Mouse (Mus musculus) heart, embryonic 12.5 days (tissue): ENCODE measurements at regions not wholly inside any gene's neighbourhood (a gene's known extent, or its start where the extent isn't known, plus 50 kb on each side); places are given as distances from the start of the nearest gene placed in this dataset.

Source experiments
- ATAC-seq: fragments of 200-750 bp; cut with Nextera tagmentation; 2 replicates; pipeline ENCODE4 v1.8.0; 2017; ENCODE audit warnings: moderate TSS enrichment, moderate library complexity; ENCODE audit not compliant: insufficient number of reproducible peaks, low FRiP score
- H3K27ac ChIP-seq: fragments of 300-500 bp; sonication (generic); 2 replicates; pipeline ENCODE4 v1.5.1; 2016; ENCODE audit warnings: mild to moderate bottlenecking, moderate library complexity; ENCODE audit not compliant: poor library complexity, severe bottlenecking
- H3K27me3 ChIP-seq: fragments of 300-500 bp; sonication (generic); replicated peaks from 2 replicates; pipeline ENCODE4 v1.6.1; 2016; ENCODE audit warnings: mild to moderate bottlenecking, moderate library complexity
- H3K36me3 ChIP-seq: fragments of 300-500 bp; sonication (generic); 2 replicates; pipeline ENCODE4 v1.6.1; 2016; ENCODE audit warnings: mild to moderate bottlenecking, moderate library complexity
- H3K4me1 ChIP-seq: fragments of 300-500 bp; sonication (generic); replicated peaks from 2 replicates; pipeline ENCODE4 v1.6.1; 2016; ENCODE audit warnings: mild to moderate bottlenecking
- H3K4me2 ChIP-seq: fragments of 300-500 bp; sonication (generic); 2 replicates; pipeline ENCODE4 v1.6.1; 2016; ENCODE audit warnings: mild to moderate bottlenecking, moderate library complexity
- H3K4me3 ChIP-seq: fragments of 300-500 bp; sonication (generic); 2 replicates; pipeline ENCODE4 v1.5.1; 2016; ENCODE audit warnings: mild to moderate bottlenecking
- H3K9ac ChIP-seq: fragments of 300-500 bp; sonication (generic); 2 replicates; pipeline ENCODE4 v1.6.1; 2016; ENCODE audit warnings: mild to moderate bottlenecking, moderate library complexity
- H3K9me3 ChIP-seq: fragments of 300-500 bp; sonication (generic); replicated peaks from 2 replicates; pipeline ENCODE4 v1.6.1; 2016; ENCODE audit warnings: mild to moderate bottlenecking, moderate library complexity
- WGBS: fragments of 180-500 bp; shearing (Covaris S2); methylation state at CpG from one replicate; pipeline ENCODE4 v1.1.7; 2016; 5-methylcytosine and 5-hydroxymethylcytosine counted together

DNA sequence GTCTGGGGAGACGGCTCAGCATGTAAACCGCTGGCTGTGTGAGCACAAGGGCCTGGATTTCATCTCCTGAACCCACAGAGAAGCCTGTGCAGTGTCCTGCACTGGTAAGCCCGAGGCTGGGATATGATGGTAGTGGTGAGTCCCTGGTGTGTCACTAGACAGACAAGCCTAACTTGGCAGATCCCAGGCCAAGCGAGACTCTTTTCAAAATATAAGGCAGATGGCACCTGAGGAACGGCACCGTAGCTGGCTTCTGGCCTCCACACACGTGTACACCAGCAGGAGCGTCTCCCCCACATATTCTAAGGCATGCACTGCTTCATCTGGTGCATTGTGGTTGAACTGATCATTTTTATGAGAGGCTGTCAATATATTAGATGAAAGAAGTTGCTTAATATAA is 202.6 kb downstream of the Slc30a10 start:
- H3K27ac ChIP-seq = no peak overlapping the region
- no peak for ATAC-seq
- no peak overlapping the region for H3K4me2 ChIP-seq
- no peaks in the 10 kb centered on the region for H3K27me3 ChIP-seq
- no peak overlapping the region for H3K9ac ChIP-seq
- H3K4me1 ChIP-seq = peaks cover 13% of the 10 kb centered on the region; the same call in 1 of the 2 replicates
- WGBS = 81% methylated on average over 8 of the region's 8 CpGs
- H3K4me3 ChIP-seq = no peak overlapping the region
- H3K9me3 ChIP-seq = no peaks in the 10 kb centered on the region
- H3K36me3 ChIP-seq = no peaks in the 10 kb centered on the region

DNA sequence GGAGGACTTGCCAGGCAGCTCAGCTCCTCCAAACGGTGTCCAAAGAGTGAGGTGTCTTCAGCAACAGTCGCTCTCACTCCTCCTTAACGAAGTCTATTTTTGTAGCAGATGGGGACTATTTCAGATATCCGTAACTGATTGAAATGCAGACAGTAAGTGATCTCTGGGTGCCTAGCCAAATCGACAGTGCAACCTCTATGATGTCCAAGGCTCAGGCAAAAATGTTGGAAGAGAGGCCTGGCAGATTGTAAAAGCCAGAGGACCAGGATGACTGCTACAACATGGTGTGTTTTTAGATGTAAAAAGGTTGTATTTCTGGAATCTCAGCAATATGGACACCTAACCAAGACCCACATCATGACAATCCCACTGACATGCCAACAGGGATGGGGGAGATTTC is 204.8 kb downstream of the Slc30a10 start:
- WGBS = 43% methylated on average over 5 of the region's 5 CpGs
- no peak overlapping the region for H3K4me2 ChIP-seq
- H3K36me3 ChIP-seq = no peaks in the 10 kb centered on the region
- H3K4me1 ChIP-seq = peaks cover 8% of the 10 kb centered on the region; the same call in 1 of the 2 replicates
- no peak overlapping the region for H3K27ac ChIP-seq
- no peak for ATAC-seq
- no peaks in the 10 kb centered on the region for H3K9me3 ChIP-seq
- no peaks in the 10 kb centered on the region for H3K27me3 ChIP-seq
- H3K9ac ChIP-seq = no peak overlapping the region
- H3K4me3 ChIP-seq = no peak overlapping the region

DNA sequence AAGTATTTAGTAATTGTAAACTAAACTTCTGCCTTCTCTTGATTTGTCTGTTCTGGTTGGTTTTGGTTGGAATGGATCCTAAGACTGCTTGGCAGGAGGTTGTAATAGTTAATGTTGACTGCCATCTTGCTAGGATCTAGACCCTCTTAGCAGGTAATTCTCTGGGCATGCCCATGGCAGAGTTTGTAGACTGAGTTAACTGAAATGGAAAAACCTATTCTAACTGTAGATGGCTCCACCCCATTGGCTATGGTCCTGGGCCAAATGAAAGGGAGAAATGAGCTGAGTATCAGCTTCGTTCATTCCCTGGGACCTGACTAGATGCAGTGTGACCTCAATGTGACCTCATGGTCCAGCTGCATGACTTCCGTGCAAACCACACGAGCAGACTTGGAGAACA is 207.7 kb downstream of the Slc30a10 start:
- H3K4me2 ChIP-seq = no peak overlapping the region
- WGBS = 71% methylated on average over 3 of the region's 3 CpGs
- H3K36me3 ChIP-seq = no peaks in the 10 kb centered on the region
- no peaks in the 10 kb centered on the region for H3K27me3 ChIP-seq
- H3K27ac ChIP-seq = no peak overlapping the region
- H3K4me1 ChIP-seq = peaks cover 8% of the 10 kb centered on the region; the same call in 1 of the 2 replicates
- no peaks in the 10 kb centered on the region for H3K9me3 ChIP-seq
- H3K9ac ChIP-seq = no peak overlapping the region
- H3K4me3 ChIP-seq = no peak overlapping the region
- ATAC-seq = no peak

DNA sequence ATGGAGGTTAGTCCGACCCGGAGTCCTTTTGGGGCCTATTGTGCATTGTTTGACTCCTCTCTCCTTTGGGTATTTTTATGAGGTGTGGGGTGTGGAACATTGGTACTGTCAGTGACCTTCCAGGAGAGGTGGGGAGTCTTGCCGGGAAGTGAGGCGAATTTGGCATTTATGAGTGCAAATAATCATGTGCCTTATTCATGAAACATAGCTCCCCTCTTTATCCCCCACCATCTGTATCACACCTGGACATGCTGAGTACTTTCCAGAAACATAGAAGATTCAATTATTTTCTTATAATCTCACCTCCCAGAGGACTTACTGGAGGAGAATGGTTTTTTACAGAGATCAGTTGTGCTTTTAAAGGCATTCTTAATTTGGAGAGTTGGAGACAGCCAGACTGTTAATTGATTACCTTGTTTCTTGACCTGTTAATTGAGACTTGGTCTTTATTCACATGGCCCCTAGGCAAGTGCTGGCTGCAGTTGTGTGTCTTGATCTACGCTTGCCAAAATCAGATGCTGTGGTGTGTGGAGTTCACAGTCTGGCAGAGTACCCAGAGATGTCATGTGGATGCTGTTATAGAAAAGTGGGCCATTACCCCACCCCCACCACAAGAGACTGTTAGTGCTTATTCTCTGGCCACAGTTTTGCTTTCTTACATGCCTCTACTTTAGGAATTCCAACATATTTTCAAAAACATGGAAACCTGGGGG is 215.5 kb downstream of the Slc30a10 start:
- no peak for ATAC-seq

DNA sequence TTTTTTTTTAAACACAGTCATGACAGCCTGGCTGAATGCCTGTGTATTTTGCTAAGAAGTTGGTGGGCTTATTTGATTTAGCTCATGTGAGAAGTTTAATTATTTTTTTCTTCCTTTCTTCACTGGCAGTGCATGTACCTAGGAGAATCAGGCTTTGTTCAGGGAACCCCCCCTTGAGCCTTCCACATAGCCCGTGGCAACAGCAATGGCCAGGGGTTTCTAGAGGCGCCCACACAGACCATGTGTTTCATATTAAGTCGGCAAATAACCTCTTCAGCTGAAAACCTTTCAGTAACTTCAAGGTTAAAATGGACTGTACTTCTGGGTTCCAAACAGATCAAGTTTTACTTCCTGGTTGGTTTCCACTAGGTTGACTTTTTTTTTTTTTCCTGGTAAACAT is 218.3 kb downstream of the Slc30a10 start:
- Histone ChIP-seq H3K4me2 (no peak overlapping the region), H3K9ac (no peak overlapping the region), H3K9me3 (no peaks in the 10 kb centered on the region), H3K27ac (no peak overlapping the region), H3K36me3 (no peaks in the 10 kb centered on the region), H3K4me1 (no peaks in the 10 kb centered on the region), H3K27me3 (no peaks in the 10 kb centered on the region), H3K4me3 (no peak overlapping the region)
- no peak for ATAC-seq
- WGBS = 61% methylated on average over 3 of the region's 3 CpGs

More for the DNA sequence above, 215.5 kb downstream of the Slc30a10 start:
- H3K4me1 ChIP-seq = no peaks in the 10 kb centered on the region
- H3K9me3 ChIP-seq = no peaks in the 10 kb centered on the region
- no peaks in the 10 kb centered on the region for H3K27me3 ChIP-seq
- H3K4me3 ChIP-seq = no peak overlapping the region
- no peaks in the 10 kb centered on the region for H3K36me3 ChIP-seq
- H3K27ac ChIP-seq = no peak overlapping the region
- H3K4me2 ChIP-seq = no peak overlapping the region
- WGBS = 83% methylated on average over 5 of the region's 5 CpGs
- H3K9ac ChIP-seq = no peak overlapping the region

DNA sequence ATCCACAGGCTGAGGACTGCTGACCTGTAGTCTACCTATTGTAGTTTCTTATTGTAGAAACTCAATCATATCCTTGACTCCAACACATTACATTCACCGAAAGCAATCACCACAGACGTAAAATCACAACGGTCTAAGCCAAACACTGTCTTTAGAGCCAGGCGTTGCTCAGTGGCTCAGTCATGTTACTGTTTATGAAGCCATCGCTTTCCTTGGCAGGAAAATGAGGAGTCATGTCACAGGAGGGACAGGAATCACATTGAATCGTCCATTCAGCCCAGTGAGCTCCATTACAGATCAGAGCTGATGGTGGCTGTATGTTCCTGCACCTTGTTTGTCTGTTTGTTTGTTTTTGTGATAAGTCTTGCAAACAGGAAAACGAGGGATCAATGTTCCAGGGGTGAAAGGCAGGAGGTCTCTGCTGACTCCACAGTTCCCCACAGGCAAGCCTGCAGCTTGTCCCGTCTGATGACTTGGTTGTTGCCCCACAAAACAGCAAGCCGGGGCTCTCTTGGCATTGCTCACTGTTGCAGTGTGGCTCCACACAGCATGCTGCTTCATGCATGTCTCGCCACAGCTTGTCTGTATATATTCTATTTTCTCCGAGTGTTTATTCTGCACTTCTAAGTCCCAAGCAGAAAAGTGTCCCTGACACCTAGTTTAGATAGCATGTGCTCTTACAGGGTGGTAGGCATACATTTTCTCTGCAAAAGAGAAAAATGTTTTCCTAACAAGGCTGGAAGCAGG is 221.2 kb downstream of the Slc30a10 start:
- H3K36me3 ChIP-seq = no peaks in the 10 kb centered on the region
- H3K4me2 ChIP-seq = no peak overlapping the region
- no peaks in the 10 kb centered on the region for H3K27me3 ChIP-seq
- no peak overlapping the region for H3K27ac ChIP-seq
- no peaks in the 10 kb centered on the region for H3K9me3 ChIP-seq
- no peak for ATAC-seq
- H3K4me1 ChIP-seq = no peaks in the 10 kb centered on the region
- 69% methylated on average over 11 of the region's 11 CpGs for WGBS
- no peak overlapping the region for H3K9ac ChIP-seq
- H3K4me3 ChIP-seq = no peak overlapping the region

DNA sequence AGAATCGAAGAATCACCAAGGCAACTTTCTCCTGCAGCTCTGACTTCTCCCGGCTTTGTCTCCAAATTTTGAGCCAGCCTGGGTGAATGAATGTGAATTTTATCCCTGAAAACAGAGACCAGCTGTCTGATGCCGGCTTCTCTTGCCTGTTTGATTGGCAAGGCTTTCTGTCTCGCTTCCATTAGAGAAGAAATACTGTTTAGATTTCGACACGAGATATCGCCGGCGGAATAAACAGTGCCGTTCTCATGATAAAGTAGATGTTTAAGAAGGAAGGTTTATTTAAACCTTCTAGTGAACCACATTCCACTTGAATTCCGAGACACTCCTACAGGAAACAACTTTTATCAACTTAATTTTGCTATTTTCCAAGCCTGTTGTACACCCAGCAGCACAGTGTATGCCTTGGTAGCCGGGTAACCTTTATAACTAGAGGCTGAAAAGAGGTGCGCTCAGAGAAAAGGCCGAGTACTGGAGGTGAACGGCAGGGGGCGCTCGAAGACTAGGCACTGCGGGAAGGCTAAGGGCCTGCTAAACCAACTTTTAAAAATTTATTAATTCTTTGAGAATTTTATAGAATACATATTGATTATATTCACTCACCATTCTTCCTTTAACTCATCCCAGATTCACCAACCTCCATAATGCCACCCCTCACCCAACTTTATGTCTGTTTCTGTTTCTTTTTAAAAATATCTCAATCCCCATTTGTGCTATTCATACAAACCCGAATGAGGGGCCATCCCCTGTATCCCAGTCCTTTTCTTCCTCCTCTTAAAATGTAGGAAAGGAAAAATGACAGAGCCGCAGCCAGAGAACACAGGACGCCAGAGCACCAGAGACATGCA is 227.2 kb downstream of the Slc30a10 start:
- no peak overlapping the region for H3K9ac ChIP-seq
- H3K27ac ChIP-seq = no peak overlapping the region
- no peak overlapping the region for H3K4me3 ChIP-seq
- H3K36me3 ChIP-seq = no peaks in the 10 kb centered on the region
- peak overlapping the region; percentile 28; the same call in 1 of the 2 replicates for H3K4me2 ChIP-seq
- no peaks in the 10 kb centered on the region for H3K4me1 ChIP-seq
- no peaks in the 10 kb centered on the region for H3K9me3 ChIP-seq
- no peak for ATAC-seq
- 31% methylated on average over 21 of the region's 21 CpGs for WGBS
- no peaks in the 10 kb centered on the region for H3K27me3 ChIP-seq

DNA sequence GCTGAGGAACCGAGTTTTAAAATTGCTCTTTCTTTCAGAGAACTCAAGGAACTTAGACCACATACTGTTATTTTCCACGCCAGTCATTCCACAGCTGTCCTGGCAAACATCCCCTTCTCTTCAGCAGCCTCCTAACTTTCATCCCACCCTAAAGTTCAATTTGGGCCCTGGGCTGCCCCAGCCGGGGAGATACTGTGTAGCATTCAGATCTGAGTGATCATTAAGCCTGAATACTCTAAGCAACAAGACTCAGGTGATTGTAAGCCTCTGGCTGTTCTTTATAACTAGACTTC is 227.8 kb downstream of the Slc30a10 start:
- 67% methylated on average over 3 of the region's 3 CpGs for WGBS
- Histone ChIP-seq H3K27ac (no peak overlapping the region), H3K4me2 (no peak overlapping the region), H3K27me3 (no peaks in the 10 kb centered on the region), H3K4me1 (no peaks in the 10 kb centered on the region), H3K9me3 (no peaks in the 10 kb centered on the region), H3K4me3 (no peak overlapping the region), H3K9ac (no peak overlapping the region), H3K36me3 (no peaks in the 10 kb centered on the region)
- no peak for ATAC-seq

DNA sequence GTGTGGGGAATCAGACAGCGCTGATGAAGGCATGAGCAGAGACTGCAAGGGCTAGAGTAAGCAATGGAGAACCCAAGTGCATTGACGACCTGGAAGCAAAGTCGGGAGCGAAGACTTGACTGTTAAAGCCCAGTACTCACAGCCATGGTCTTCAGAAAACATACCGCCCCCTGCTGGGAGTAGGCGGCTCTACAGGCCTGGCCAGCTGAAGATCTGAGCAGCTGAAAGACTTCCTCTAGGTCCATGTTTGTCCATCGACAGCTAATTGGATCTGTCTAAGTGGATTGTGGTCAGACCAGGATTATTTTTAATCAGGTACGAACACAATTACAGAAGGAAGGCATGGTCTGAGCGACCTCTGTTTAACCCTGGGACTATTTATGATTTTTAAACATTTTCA is 230.0 kb downstream of the Slc30a10 start:
- WGBS = 73% methylated on average over 9 of the region's 9 CpGs
- no peaks in the 10 kb centered on the region for H3K36me3 ChIP-seq
- no peak for ATAC-seq
- no peak overlapping the region for H3K4me3 ChIP-seq
- H3K4me1 ChIP-seq = no peaks in the 10 kb centered on the region
- no peak overlapping the region for H3K9ac ChIP-seq
- H3K27ac ChIP-seq = no peak overlapping the region
- H3K9me3 ChIP-seq = no peaks in the 10 kb centered on the region
- no peak overlapping the region for H3K4me2 ChIP-seq
- no peaks in the 10 kb centered on the region for H3K27me3 ChIP-seq

DNA sequence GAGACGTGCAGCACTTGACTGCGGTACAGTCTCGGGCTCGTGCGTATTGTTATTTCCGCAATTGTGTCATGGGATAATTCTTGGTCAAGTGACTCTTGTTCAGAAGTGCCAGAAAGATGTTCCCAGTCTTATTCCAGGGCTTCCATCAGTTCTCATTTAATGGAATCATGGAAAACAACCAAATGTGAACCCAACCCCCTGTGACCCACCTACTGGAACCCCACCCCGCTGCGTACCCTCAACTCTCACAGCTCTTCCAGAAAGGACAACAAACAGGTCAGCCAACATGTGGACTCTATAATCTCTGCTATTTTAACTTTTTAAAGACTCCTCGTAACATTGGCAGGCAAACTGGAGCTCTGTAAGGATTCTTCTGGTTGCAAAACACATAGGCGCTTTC is 233.9 kb downstream of the Slc30a10 start:
- no peak overlapping the region for H3K27ac ChIP-seq
- H3K9ac ChIP-seq = no peak overlapping the region
- 95% methylated on average over 10 of the region's 10 CpGs for WGBS
- no peak for ATAC-seq
- H3K27me3 ChIP-seq = no peaks in the 10 kb centered on the region
- H3K36me3 ChIP-seq = no peaks in the 10 kb centered on the region
- H3K4me2 ChIP-seq = no peak overlapping the region
- H3K4me3 ChIP-seq = no peak overlapping the region
- H3K4me1 ChIP-seq = no peaks in the 10 kb centered on the region
- no peaks in the 10 kb centered on the region for H3K9me3 ChIP-seq

DNA sequence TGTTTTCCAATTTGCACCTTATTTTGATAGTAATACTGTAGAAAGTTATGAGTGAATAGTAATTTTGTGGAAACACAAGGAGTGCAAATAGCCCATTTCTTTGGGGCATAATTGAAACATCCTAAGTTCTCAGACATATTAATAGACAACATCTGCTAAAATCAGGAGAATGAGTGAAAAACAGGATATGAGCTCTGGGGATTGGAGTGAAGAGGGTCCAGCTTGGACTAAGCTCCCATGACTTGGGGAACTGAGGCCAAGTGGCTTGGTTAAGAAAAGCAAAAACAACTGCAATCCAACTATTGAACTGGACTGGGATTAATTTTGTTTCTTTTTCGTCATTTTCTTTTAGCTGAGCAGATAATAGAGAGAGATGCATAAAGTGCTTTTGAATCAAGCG is 240.7 kb downstream of the Slc30a10 start:
- Histone ChIP-seq H3K9me3 (no peaks in the 10 kb centered on the region), H3K27ac (no peak overlapping the region), H3K9ac (no peak overlapping the region), H3K4me2 (no peak overlapping the region), H3K4me3 (no peak overlapping the region), H3K36me3 (no peaks in the 10 kb centered on the region), H3K4me1 (no peaks in the 10 kb centered on the region), H3K27me3 (no peaks in the 10 kb centered on the region)
- 80% methylated on average over 2 of the region's 2 CpGs for WGBS
- ATAC-seq = no peak
